Mouse (Mus musculus) erythroblast, embryonic 14.5 days (primary cell): Measurements from ENCODE around the gene Syt12.

ENCODE experiments used
- GATA1 ChIP-seq: IDR thresholded peaks from 2 replicates; pipeline ENCODE4 v1.6.1; 2012; ENCODE audit warnings: low read length, inconsistent platforms, mixed read lengths
- TAL1 ChIP-seq: IDR thresholded peaks from 3 replicates; pipeline ENCODE4 v1.6.1; 2012; ENCODE audit warnings: low read length, inconsistent platforms, mixed read lengths

GRCm38 (mm10) chr19:4497263-4497973, 20.2 kb upstream of the Syt12 start:
- TF ChIP-seq GATA1 (no peak), TAL1 (no peak)
